ENCODE assay signal across 13 mouse cellular contexts in genomic region chr13:56155048-56155447, GRCm38 (mm10). TPM values are rescaled to one million over a fixed set of nuclear protein-coding genes. Genes with fewer than 3 reads are reported as not detected.
A peak's percentile ranks its signal among the peaks of the same experiment; 100 is the strongest.
DNase-seq lines count a peak whose midpoint lies in the region; ATAC-seq and TF ChIP-seq lines count a peak whose summit lies in the region.
"Had no signal": no experiment of that assay in that cellular context is flagged by ENCODE, and none has a peak within 500 bp of the region (broad histone marks: within the 10 kb centered on the region; RNA-seq: fewer than 3 reads in every experiment).

No protein-coding gene starts in this region.

- no peak overlapping the region for H3K4me3 ChIP-seq in cerebellum, adult 2 months (replicated peaks; ENCODE audit: insufficient read depth, low read depth, low read length)
- no peak overlapping the region for H3K4me3 ChIP-seq in intestine, embryonic 16.5 days (ENCODE audit: low read length)
- no peak overlapping the region for H3K4me3 ChIP-seq in midbrain, embryonic 15.5 days

- H3K4me1 ChIP-seq in cerebellum, adult 2 months (ENCODE audit: control insufficient read depth, insufficient read depth, low read length): no peaks in the 10 kb centered on the region
- peaks cover 22% of the 10 kb centered on the region for H3K4me1 ChIP-seq in intestine, embryonic 16.5 days (ENCODE audit: control insufficient read depth, insufficient read depth, low read length)
- no peaks in the 10 kb centered on the region for H3K4me1 ChIP-seq in midbrain, embryonic 15.5 days

- no peak for TF ChIP-seq POLR2A in cerebellum, adult 2 months (IDR thresholded peaks at IDR 0.05; ENCODE audit: borderline replicate concordance, insufficient read depth, low read length)

- WGBS in cerebellum, adult 2 months: 34% methylated on average over 5 of the region's 5 CpGs
- 19% methylated on average over 5 of the region's 5 CpGs for WGBS in intestine, embryonic 16.5 days
- WGBS in midbrain, embryonic 15.5 days: 82% methylated on average over 5 of the region's 5 CpGs

- H3K4me2 ChIP-seq in intestine, embryonic 16.5 days (ENCODE audit: low read depth, low read length): no peak overlapping the region
- no peak overlapping the region for H3K4me2 ChIP-seq in midbrain, embryonic 15.5 days

- no peaks in the 10 kb centered on the region for H3K27me3 ChIP-seq in cerebellum, adult 2 months (ENCODE audit: control insufficient read depth, insufficient read depth, low read length)
- no peaks in the 10 kb centered on the region for H3K27me3 ChIP-seq in intestine, embryonic 16.5 days (replicated peaks; ENCODE audit: control insufficient read depth, insufficient read depth, low read length)
- H3K27me3 ChIP-seq in midbrain, embryonic 15.5 days (replicated peaks): no peaks in the 10 kb centered on the region

- intact Hi-C loops in left cerebral cortex, postnatal 4 days (cut with DNase I): no loop called here

- TF ChIP-seq CTCF in cerebellum, adult 2 months (IDR thresholded peaks at IDR 0.05; ENCODE audit: borderline replicate concordance, insufficient read depth, low read depth, low read length): no peak

- 0 out of 2 replicates have a peak overlapping the region, but pooled peaks have one; percentile 19 for H3K27ac ChIP-seq in cerebellum, adult 2 months (ENCODE audit: insufficient read depth, low read length)
- H3K27ac ChIP-seq in intestine, embryonic 16.5 days (ENCODE audit: low read length): peak overlapping the region; percentile 58
- H3K27ac ChIP-seq in midbrain, embryonic 15.5 days: no peak overlapping the region

- H3K9me3 ChIP-seq in intestine, embryonic 16.5 days (ENCODE audit: control insufficient read depth, low read length): no peaks in the 10 kb centered on the region
- no peaks in the 10 kb centered on the region for H3K9me3 ChIP-seq in midbrain, embryonic 15.5 days
- H3K9me3 ChIP-seq: G1E had no signal

- no peaks in the 10 kb centered on the region for H3K36me3 ChIP-seq in intestine, embryonic 16.5 days (ENCODE audit: control insufficient read depth, insufficient read depth, low read length)
- H3K36me3 ChIP-seq in midbrain, embryonic 15.5 days (replicated peaks): no peaks in the 10 kb centered on the region
- H3K36me3 ChIP-seq: G1E had no signal

- no peak overlapping the region for H3K9ac ChIP-seq in intestine, embryonic 16.5 days (ENCODE audit: low read depth, low read length)
- H3K9ac ChIP-seq in midbrain, embryonic 15.5 days: no peak overlapping the region
- H3K9ac ChIP-seq: liver, postnatal 0 days had no signal

- DNase-seq in cerebellum, adult 2 months: no peak
- no peak for DNase-seq in cerebellum, postnatal 25 days
- peak; percentile 60 for DNase-seq in urinary bladder, postnatal 14 days (ENCODE audit: low spot score)
- no peak for DNase-seq in urinary bladder, adult 2 months (ENCODE audit: low spot score)
- DNase-seq in thymus, adult 18-20 months: no peak
- DNase-seq in left cerebral cortex, postnatal 4 days: no peak
- DNase-seq: adrenal gland, adult 2 months; cerebellum, adult 11 months; liver, postnatal 0 days; thymus, postnatal 14 days had no signal

- ATAC-seq in intestine, embryonic 16.5 days: no peak
- ATAC-seq in midbrain, embryonic 15.5 days (replicated peaks): no peak
- ATAC-seq: liver, postnatal 0 days had no signal

RNA-seq across cellular contexts. Expression of gene H2afy, which starts 18.9 kb away (rescaled TPM):
- polyA plus RNA-seq in cerebellum, adult 2 months (2012; rRNA removed): 152 and 166 TPM in 2 replicates
- polyA plus RNA-seq in urinary bladder, adult 2 months (2012; rRNA removed): 141 and 146 TPM in 2 replicates
- 235 and 246 TPM in 2 replicates for polyA plus RNA-seq in intestine, embryonic 16.5 days (2015; fragmentation: Nextera tagmentation; extraction: Ambion mirVana)
- 291 and 299 TPM in 2 replicates for polyA plus RNA-seq in midbrain, embryonic 15.5 days (2015; fragmentation: Nextera tagmentation; extraction: Ambion mirVana)
- total RNA-seq in left cerebral cortex, postnatal 4 days (2021): 100 to 1,000 TPM; 114 to 116 TPM

RNA-seq across cellular contexts. Expression of gene Tifab, which starts 23.6 kb away (rescaled TPM):
- 0.73 and 0.84 TPM in 2 replicates for polyA plus RNA-seq in cerebellum, adult 2 months (2012; rRNA removed)
- polyA plus RNA-seq in urinary bladder, adult 2 months (2012; rRNA removed): 1.9 and 3.4 TPM in 2 replicates
- 4.8 and 4.9 TPM in 2 replicates for polyA plus RNA-seq in intestine, embryonic 16.5 days (2015; fragmentation: Nextera tagmentation; extraction: Ambion mirVana)
- polyA plus RNA-seq in midbrain, embryonic 15.5 days (2015; fragmentation: Nextera tagmentation; extraction: Ambion mirVana): 0.96 and 1.2 TPM in 2 replicates
- total RNA-seq in left cerebral cortex, postnatal 4 days (2021): under 1 TPM; 0.89 to 0.94 TPM
- polyA plus RNA-seq: G1E had no signal
